Mouse (Mus musculus) testis, adult 2 months (tissue): ENCODE results near the gene Gm17416. TPM values are rescaled to one million over a fixed set of nuclear protein-coding genes. Genes with fewer than 3 reads are reported as not detected.
A peak's percentile ranks its signal among the peaks of the same experiment; 100 is the strongest.

ENCODE experiments used
- H3K27ac ChIP-seq: fragments of 200-500 bp; 2 replicates; pipeline ENCODE4 v1.5.1; 2012; ENCODE audit warnings: low read depth, low read length; ENCODE audit not compliant: control insufficient read depth, insufficient read depth
- H3K27me3 ChIP-seq: fragments of 200-500 bp; 2 replicates; pipeline ENCODE4 v1.6.1; 2012; ENCODE audit warnings: mild to moderate bottlenecking, low read length, moderate library complexity; ENCODE audit not compliant: control insufficient read depth, insufficient read depth
- H3K36me3 ChIP-seq: fragments of 200-500 bp; 2 replicates; pipeline ENCODE4 v1.6.1; 2012; ENCODE audit warnings: mild to moderate bottlenecking, low read length; ENCODE audit not compliant: control insufficient read depth, insufficient read depth
- H3K4me1 ChIP-seq: fragments of 200-500 bp; 2 replicates; pipeline ENCODE4 v1.6.1; 2012; ENCODE audit warnings: low read length; ENCODE audit not compliant: control insufficient read depth, insufficient read depth
- H3K4me3 ChIP-seq: fragments of 200-500 bp; 2 replicates; pipeline ENCODE4 v1.5.1; 2012; ENCODE audit warnings: low read depth, mild to moderate bottlenecking, low read length, moderate library complexity, mixed read lengths; ENCODE audit not compliant: control insufficient read depth
- CTCF ChIP-seq: fragments of 200-500 bp; IDR thresholded peaks from 2 replicates; pipeline ENCODE4 v1.5.1; 2012; ENCODE audit warnings: low read depth, mild to moderate bottlenecking, inconsistent platforms, low read length, moderate library complexity; ENCODE audit not compliant: control insufficient read depth, insufficient read depth, insufficient replicate concordance
- POLR2A ChIP-seq: fragments of 200-500 bp; IDR thresholded peaks from 2 replicates; pipeline ENCODE4 v1.6.1; 2012; ENCODE audit warnings: low read depth, mild to moderate bottlenecking, inconsistent platforms, low read length, moderate library complexity; ENCODE audit not compliant: control insufficient read depth
- polyA plus RNA-seq: library from polyadenylated mRNA; depleted of rRNA; stranded (reverse); fragments of >200 nt; gene quantifications from 2 replicates; pipeline ENCODE4 v1.2.3, GENCODE M21; 2012; rRNA removed

Gm17416 gene
- polyA plus RNA-seq, 1 experiment, result not detected

GRCm38 (mm10) chr2:152607746-152608145, 38.6 kb downstream of the Gm17416 start:
- H3K4me3 ChIP-seq, result no peak overlapping the region
- no peaks in the 10 kb centered on the region for H3K27me3 ChIP-seq
- no peak overlapping the region for H3K27ac ChIP-seq
- TF ChIP-seq POLR2A, result no peak
- no peak for TF ChIP-seq CTCF
- H3K36me3 ChIP-seq, result no peaks in the 10 kb centered on the region
- H3K4me1 ChIP-seq, result peaks cover 8% of the 10 kb centered on the region

GRCm38 (mm10) chr2:152608719-152609118, 39.6 kb downstream of the Gm17416 start:
- no peak for TF ChIP-seq POLR2A
- no peak for TF ChIP-seq CTCF

GRCm38 (mm10) chr2:152612193-152612592, 43.1 kb downstream of the Gm17416 start:
- H3K4me3 ChIP-seq, result no peak overlapping the region
- no peaks in the 10 kb centered on the region for H3K36me3 ChIP-seq
- no peaks in the 10 kb centered on the region for H3K27me3 ChIP-seq
- H3K4me1 ChIP-seq, result no peaks in the 10 kb centered on the region
- no peak overlapping the region for H3K27ac ChIP-seq
- no peak for TF ChIP-seq CTCF
- no peak for TF ChIP-seq POLR2A

More at GRCm38 (mm10) chr2:152608719-152609118, 39.6 kb downstream of the Gm17416 start:
- no peaks in the 10 kb centered on the region for H3K36me3 ChIP-seq
- no peak overlapping the region for H3K27ac ChIP-seq
- no peak overlapping the region for H3K4me3 ChIP-seq
- peaks cover 7% of the 10 kb centered on the region for H3K4me1 ChIP-seq
- H3K27me3 ChIP-seq, result no peaks in the 10 kb centered on the region

GRCm38 (mm10) chr2:152615563-152615962, 46.4 kb downstream of the Gm17416 start:
- Histone ChIP-seq H3K4me1 (no peaks in the 10 kb centered on the region; the same call in 1 of the 2 replicates), H3K27ac (no peak overlapping the region), H3K4me3 (peak overlapping the region; percentile 18; the same call in 1 of the 2 replicates), H3K27me3 (no peaks in the 10 kb centered on the region), H3K36me3 (no peaks in the 10 kb centered on the region)
- TF ChIP-seq POLR2A, result no peak
- TF ChIP-seq CTCF, result peak; percentile 57; the same call in 1 of the 2 replicates

GRCm38 (mm10) chr2:152616470-152616869, 47.3 kb downstream of the Gm17416 start:
- Histone ChIP-seq H3K4me3 (no peak overlapping the region), H3K27me3 (no peaks in the 10 kb centered on the region), H3K4me1 (no peaks in the 10 kb centered on the region; the same call in 1 of the 2 replicates), H3K27ac (no peak overlapping the region), H3K36me3 (no peaks in the 10 kb centered on the region)
- TF ChIP-seq POLR2A (no peak), CTCF (no peak)

- Histone ChIP-seq H3K4me1 (no peaks in the 10 kb centered on the region; the same call in 1 of the 2 replicates), H3K4me3 (no peak overlapping the region), H3K27me3 (no peaks in the 10 kb centered on the region), H3K27ac (no peak overlapping the region), H3K36me3 (no peaks in the 10 kb centered on the region)
- peak; percentile 50; the same call in 1 of the 2 replicates for TF ChIP-seq CTCF
- no peak for TF ChIP-seq POLR2A
Observed at GRCm38 (mm10) chr2:152617374-152617773, 48.2 kb downstream of the Gm17416 start.

Other genes starting within 250 kb of the Gm17416 start
- gene Rbck1, start 236.7 kb upstream of the Gm17416 start, polyA plus RNA-seq, result 72.2 and 76.2 TPM in 2 replicates
- gene Trib3, start 225.3 kb upstream of the Gm17416 start, polyA plus RNA-seq, result 0.16 and 0.26 TPM in 2 replicates
- 0.85 and 0.97 TPM in 2 replicates for gene Nrsn2, start 192.7 kb upstream of the Gm17416 start, polyA plus RNA-seq
- gene Sox12, start 171.3 kb upstream of the Gm17416 start, polyA plus RNA-seq, result 5.9 and 6.2 TPM in 2 replicates
- 2.5 and 2.8 TPM in 2 replicates for gene Zcchc3, start 154.3 kb upstream of the Gm17416 start, polyA plus RNA-seq
- 54.7 and 73.0 TPM in 2 replicates for gene 6820408C15Rik, start 153.8 kb upstream of the Gm17416 start, polyA plus RNA-seq
- gene Defb23, start 104.7 kb upstream of the Gm17416 start, polyA plus RNA-seq, result 1.4 TPM in 1 of 2 replicates, not detected in the other
- gene Defb20, start 92.3 kb upstream of the Gm17416 start, polyA plus RNA-seq, result 0.28 and 0.52 TPM in 2 replicates
- 7.6 TPM in 1 of 2 replicates, not detected in the other for gene Defb22, start 79.2 kb upstream of the Gm17416 start, polyA plus RNA-seq
- 4.3 TPM in 1 of 2 replicates, not detected in the other for gene Defb26, start 57.6 kb upstream of the Gm17416 start, polyA plus RNA-seq
- gene Defb28, start 51.1 kb upstream of the Gm17416 start, polyA plus RNA-seq, result 108 TPM in 1 of 2 replicates, not detected in the other
- not detected in 2 replicates for gene Defb29, start 29.2 kb upstream of the Gm17416 start, polyA plus RNA-seq
- gene Defb21, start 3.4 kb downstream of the Gm17416 start, polyA plus RNA-seq, result 4.1 and 4.5 TPM in 2 replicates
- 710 and 946 TPM in 2 replicates for gene Defb19, start 11.0 kb downstream of the Gm17416 start, polyA plus RNA-seq
- gene Defb45, start 30.1 kb downstream of the Gm17416 start, polyA plus RNA-seq, result 16.3 and 25.5 TPM in 2 replicates
- gene Defb36, start 35.0 kb downstream of the Gm17416 start, polyA plus RNA-seq, result 125 and 129 TPM in 2 replicates
- not detected in 2 replicates for gene Defb25, start 53.7 kb downstream of the Gm17416 start, polyA plus RNA-seq
- gene Rem1, start 57.6 kb downstream of the Gm17416 start, polyA plus RNA-seq, result 1.2 and 1.7 TPM in 2 replicates
- 84.1 and 84.7 TPM in 2 replicates for gene H13, start 100.1 kb downstream of the Gm17416 start, polyA plus RNA-seq
- gene Mcts2, start 117.7 kb downstream of the Gm17416 start, polyA plus RNA-seq, result 41.8 and 43.6 TPM in 2 replicates
- gene Id1, start 166.9 kb downstream of the Gm17416 start, polyA plus RNA-seq, result 5.5 and 12.8 TPM in 2 replicates
- 0.32 and 0.85 TPM in 2 replicates for gene Cox4i2, start 184.8 kb downstream of the Gm17416 start, polyA plus RNA-seq